Mouse (Mus musculus) small intestine, adult 2 months (tissue): ENCODE measurements around the gene Lclat1.

Experiments used
- CTCF ChIP-seq: fragments of 200-500 bp; IDR thresholded peaks from 2 replicates; pipeline ENCODE4 v1.5.1; 2012; ENCODE audit warnings: low read depth, mild to moderate bottlenecking, control low read depth, inconsistent platforms, low read length, moderate library complexity, mixed read lengths; ENCODE audit not compliant: insufficient replicate concordance, insufficient read length; ENCODE audit errors: extremely low read depth
- POLR2A ChIP-seq: fragments of 200-500 bp; IDR thresholded peaks from 2 replicates; pipeline ENCODE4 v1.6.1; 2012; ENCODE audit warnings: low read depth, mild to moderate bottlenecking, control low read depth, inconsistent platforms, low read length, moderate library complexity

DNA sequence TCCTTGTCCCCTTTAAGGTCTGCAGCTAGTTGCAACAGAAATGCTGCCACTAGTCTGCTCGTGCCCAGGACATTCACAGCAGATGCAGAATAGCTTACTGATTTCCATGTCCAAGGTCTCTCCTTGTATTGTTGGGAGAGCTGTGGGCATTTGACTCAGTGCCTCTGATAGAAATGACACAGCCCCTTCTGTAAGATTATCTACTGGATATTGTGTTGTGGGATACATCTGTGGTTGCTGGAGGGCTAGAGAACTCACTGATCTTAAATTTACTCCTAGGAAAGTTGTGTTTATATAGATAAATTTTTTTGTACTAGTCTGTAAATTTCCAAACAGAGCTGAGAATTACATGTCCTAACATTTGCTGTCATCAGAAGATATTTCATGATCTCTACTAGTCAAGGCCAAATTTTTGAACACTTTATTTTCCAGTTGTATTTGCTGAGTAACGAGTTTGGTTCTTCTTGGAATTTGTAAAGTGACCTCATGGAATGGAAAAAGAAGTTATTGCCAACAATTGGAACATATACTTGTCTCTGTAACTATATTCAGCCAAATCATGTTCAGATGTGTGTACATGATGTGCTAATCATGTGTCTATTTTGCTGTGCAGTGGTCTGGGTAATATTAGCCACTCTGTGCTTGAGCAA is 87.4 kb downstream of the Lclat1 start:
- no peak for TF ChIP-seq CTCF
- TF ChIP-seq POLR2A: no peak
